Mouse (Mus musculus) spleen, postnatal 36 days (tissue): ENCODE measurements around the gene Tfeb.

Experiments
- DNase-seq, 2 experiments: peaks; one replicate each; pipeline ENCODE4 v3.0.0; 2022; ENCODE audit warnings: low spot score in 2 of 2, mixed read lengths in 1 of 2

Tfeb gene

GRCm38 (mm10) chr17:47753130-47753775 lies 16.4 kb downstream of the Tfeb start:
- no peak for DNase-seq

GRCm38 (mm10) chr17:47754246-47754645 lies 17.4 kb downstream of the Tfeb start:
- DNase-seq = peak; percentile 88 to 91

- no peak for DNase-seq
Observed at GRCm38 (mm10) chr17:47756366-47756765, 19.5 kb downstream of the Tfeb start.

GRCm38 (mm10) chr17:47757056-47757610 lies 20.3 kb downstream of the Tfeb start:
- peak in 1 of 2 experiments; percentile 18 for DNase-seq

GRCm38 (mm10) chr17:47759702-47760410 lies 23.0 kb downstream of the Tfeb start:
- peak; percentile 22 to 40 for DNase-seq

GRCm38 (mm10) chr17:47762028-47762427 lies 25.2 kb downstream of the Tfeb start:
- no peak for DNase-seq

- DNase-seq = no peak
Observed at GRCm38 (mm10) chr17:47762518-47763340, 25.9 kb downstream of the Tfeb start.

- DNase-seq = peak in 1 of 2 experiments; percentile 32
Observed at GRCm38 (mm10) chr17:47765986-47766385, 29.2 kb downstream of the Tfeb start.

- DNase-seq = peak in 1 of 2 experiments; percentile 64
Observed at GRCm38 (mm10) chr17:47766407-47767043, 29.7 kb downstream of the Tfeb start.

- DNase-seq = peak in 1 of 2 experiments; percentile 45
Observed at GRCm38 (mm10) chr17:47767081-47767455, 30.2 kb downstream of the Tfeb start.

- DNase-seq = peak; percentile 65 to 69
Observed at GRCm38 (mm10) chr17:47767456-47768141, 30.8 kb downstream of the Tfeb start.

GRCm38 (mm10) chr17:47768707-47769276 lies 32.0 kb downstream of the Tfeb start:
- peak; percentile 94 to 95 for DNase-seq

GRCm38 (mm10) chr17:47769389-47770299 lies 32.8 kb downstream of the Tfeb start:
- peak; percentile 71 to 76 for DNase-seq

- DNase-seq = no peak
Observed at GRCm38 (mm10) chr17:47773604-47774003, 36.8 kb downstream of the Tfeb start.

- DNase-seq = no peak
Observed at GRCm38 (mm10) chr17:47777141-47777540, 40.3 kb downstream of the Tfeb start.

GRCm38 (mm10) chr17:47780470-47780869 lies 43.6 kb downstream of the Tfeb start:
- DNase-seq = no peak

- DNase-seq = no peak
Observed at GRCm38 (mm10) chr17:47782486-47782885, 45.7 kb downstream of the Tfeb start.

- no peak for DNase-seq
Observed at GRCm38 (mm10) chr17:47783445-47784223, 46.8 kb downstream of the Tfeb start.

GRCm38 (mm10) chr17:47784411-47784810 lies 47.6 kb downstream of the Tfeb start:
- DNase-seq = no peak
